Mouse (Mus musculus) spleen, adult 2 months (tissue): ENCODE results near the gene Tpm1.

ENCODE experiments used
- CTCF ChIP-seq: fragments of 200-500 bp; IDR thresholded peaks from 2 replicates; pipeline ENCODE4 v1.5.1; 2011; ENCODE audit warnings: mild to moderate bottlenecking, inconsistent platforms; ENCODE audit not compliant: insufficient read depth, insufficient read length, insufficient replicate concordance; ENCODE audit errors: extremely low read depth
- POLR2A ChIP-seq: fragments of 200-500 bp; IDR thresholded peaks from 2 replicates; pipeline ENCODE4 v1.6.1; 2011; ENCODE audit warnings: low read depth, low read length, inconsistent platforms

GRCm38 (mm10) chr9:67026890-67027289 lies 22.3 kb downstream of the Tpm1 start:
- TF ChIP-seq CTCF (no peak), POLR2A (no peak)
